Mouse (Mus musculus) neural tube, embryonic 15.5 days (tissue): ENCODE measurements around the gene Cyp26b1. TPM values are rescaled to one million over a fixed set of nuclear protein-coding genes. Genes with fewer than 3 reads are reported as not detected.
A peak's percentile ranks its signal among the peaks of the same experiment; 100 is the strongest.

Experiments used
- ATAC-seq: fragments of 200-750 bp; cut with Nextera tagmentation; 2 replicates; pipeline ENCODE4 v1.8.0; 2017; ENCODE audit warnings: mild to moderate bottlenecking, moderate TSS enrichment, moderate library complexity; ENCODE audit not compliant: low FRiP score
- H3K27ac ChIP-seq: fragments of 300-500 bp; sonication (generic); replicated peaks from 2 replicates; pipeline ENCODE4 v1.5.1; 2015; ENCODE audit warnings: mild to moderate bottlenecking, inconsistent platforms
- H3K27me3 ChIP-seq: fragments of 300-500 bp; sonication (generic); replicated peaks from 2 replicates; pipeline ENCODE4 v1.6.1; 2015; ENCODE audit warnings: inconsistent platforms
- H3K36me3 ChIP-seq: fragments of 300-500 bp; sonication (generic); 2 replicates; pipeline ENCODE4 v1.6.1; 2015; ENCODE audit warnings: inconsistent platforms
- H3K4me1 ChIP-seq: fragments of 300-500 bp; sonication (generic); 2 replicates; pipeline ENCODE4 v1.6.1; 2015; ENCODE audit warnings: inconsistent platforms
- H3K4me2 ChIP-seq: fragments of 300-500 bp; sonication (generic); 2 replicates; pipeline ENCODE4 v1.6.1; 2015; ENCODE audit warnings: inconsistent platforms, mild to moderate bottlenecking, moderate library complexity
- H3K4me3 ChIP-seq: fragments of 300-500 bp; sonication (generic); replicated peaks from 2 replicates; pipeline ENCODE4 v1.5.1; 2015; ENCODE audit warnings: mild to moderate bottlenecking, inconsistent platforms
- H3K9ac ChIP-seq: fragments of 300-500 bp; sonication (generic); replicated peaks from 2 replicates; pipeline ENCODE4 v1.6.1; 2015; ENCODE audit warnings: mild to moderate bottlenecking, inconsistent platforms
- H3K9me3 ChIP-seq: fragments of 300-500 bp; sonication (generic); replicated peaks from 2 replicates; pipeline ENCODE4 v1.6.1; 2016; ENCODE audit warnings: inconsistent platforms
- WGBS: fragments of 180-500 bp; shearing (Covaris S2); methylation state at CpG from one replicate; pipeline ENCODE4 v1.1.7; 2015; ENCODE audit warnings: mixed read lengths; 5-methylcytosine and 5-hydroxymethylcytosine counted together
- polyA plus RNA-seq: library from polyadenylated mRNA; unstranded; fragments of >200 nt; fragmentation: Nextera tagmentation; extraction: Ambion mirVana; gene quantifications from 2 replicates; pipeline ENCODE4 v1.2.1, GENCODE M21; 2015

Gene Cyp26b1
- polyA plus RNA-seq, 1 experiment from 2014 or later: 11.6 TPM

DNA sequence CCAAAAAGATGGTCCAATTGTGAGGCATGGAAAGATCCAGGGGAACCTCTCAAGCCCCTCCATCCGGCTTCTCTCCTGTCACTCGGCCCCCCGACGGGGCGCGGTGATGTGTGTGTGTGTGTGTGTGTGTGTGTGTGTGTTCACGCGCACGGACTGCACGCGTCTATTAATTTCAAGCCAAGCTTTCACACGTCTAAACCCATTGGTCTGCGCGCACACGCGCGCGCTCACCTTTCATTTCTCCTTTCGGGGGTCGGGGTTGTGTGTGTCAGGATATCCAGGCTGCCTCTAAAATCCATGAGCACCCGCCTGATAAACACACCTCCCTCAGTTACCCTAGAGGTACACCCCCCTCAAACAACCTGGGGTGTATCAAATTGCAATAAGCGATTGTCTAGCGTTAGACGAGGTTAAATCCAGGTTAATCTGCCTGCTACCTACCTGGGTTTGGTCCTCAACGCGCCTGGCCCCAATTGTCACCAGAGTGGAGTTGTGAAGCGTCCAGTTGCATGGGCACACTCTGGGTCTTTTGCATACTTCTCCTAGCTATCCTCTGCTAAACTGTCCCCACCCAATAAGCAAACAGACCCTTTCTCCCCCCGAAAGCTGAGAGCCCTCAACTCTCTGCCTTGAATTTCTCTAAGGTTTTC is 7.0 kb downstream of the Cyp26b1 start:
- no peak overlapping the region for H3K27ac ChIP-seq
- no peak overlapping the region for H3K9ac ChIP-seq
- no peaks in the 10 kb centered on the region for H3K36me3 ChIP-seq
- H3K4me1 ChIP-seq: peaks cover 74% of the 10 kb centered on the region
- peak overlapping the region; percentile 49 for H3K4me3 ChIP-seq
- ATAC-seq: no peak
- H3K27me3 ChIP-seq: peaks cover 93% of the 10 kb centered on the region
- peak overlapping the region; percentile 94 for H3K4me2 ChIP-seq
- under 1% methylated on average over 28 of the region's 28 CpGs for WGBS
- no peaks in the 10 kb centered on the region for H3K9me3 ChIP-seq

DNA sequence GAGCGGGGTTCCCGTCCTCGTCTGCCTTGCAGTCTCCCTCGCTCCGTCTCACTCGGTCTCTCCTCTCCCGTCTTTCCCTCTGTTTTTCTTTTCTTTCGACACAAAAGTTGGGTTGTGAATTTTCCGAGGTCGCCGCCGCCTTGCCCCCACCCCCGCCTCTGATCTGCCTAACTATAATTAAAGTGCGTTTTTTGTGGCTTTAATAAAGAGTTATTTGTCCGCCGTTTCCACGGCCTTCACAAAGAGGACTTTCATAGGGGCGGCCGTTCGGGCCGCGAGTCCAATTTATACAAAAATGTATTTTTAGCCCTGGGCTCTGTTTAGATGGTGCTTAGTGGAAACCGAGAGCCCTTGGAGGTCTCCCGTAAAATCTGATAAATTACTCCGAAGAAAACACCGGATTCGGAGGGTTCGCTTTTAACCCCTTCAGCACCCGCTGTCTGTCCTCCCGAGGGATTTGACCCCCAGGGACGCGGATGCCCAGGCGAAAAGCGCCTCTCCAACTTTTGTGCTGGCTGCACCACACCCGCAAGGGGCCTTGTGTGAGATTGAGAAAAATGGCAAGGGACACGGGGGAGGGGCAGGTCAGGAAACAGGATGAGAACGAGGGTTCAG is 7.9 kb downstream of the Cyp26b1 start:
- Histone ChIP-seq H3K9me3 (no peaks in the 10 kb centered on the region), H3K36me3 (no peaks in the 10 kb centered on the region), H3K27ac (no peak overlapping the region), H3K4me1 (peaks cover 74% of the 10 kb centered on the region), H3K27me3 (peaks cover 93% of the 10 kb centered on the region), H3K4me3 (peak overlapping the region; percentile 33), H3K4me2 (peak overlapping the region; percentile 94), H3K9ac (0 out of 2 replicates have a peak overlapping the region, but pooled peaks have one; percentile 2)
- under 1% methylated on average over 37 of the region's 37 CpGs for WGBS
- ATAC-seq: no peak

GRCm38 (mm10) chr6:84584783-84585685 is 8.7 kb downstream of the Cyp26b1 start:
- peak overlapping the region; percentile 94 for H3K4me2 ChIP-seq
- H3K27ac ChIP-seq: no peak overlapping the region
- no peaks in the 10 kb centered on the region for H3K36me3 ChIP-seq
- peak overlapping the region; percentile 33 for H3K4me3 ChIP-seq
- WGBS: under 1% methylated on average over 66 of the region's 66 CpGs
- H3K9me3 ChIP-seq: no peaks in the 10 kb centered on the region
- no peak for ATAC-seq
- 0 out of 2 replicates have a peak overlapping the region, but pooled peaks have one; percentile 6 for H3K9ac ChIP-seq
- H3K4me1 ChIP-seq: peaks cover 72% of the 10 kb centered on the region
- H3K27me3 ChIP-seq: peaks cover 95% of the 10 kb centered on the region

DNA sequence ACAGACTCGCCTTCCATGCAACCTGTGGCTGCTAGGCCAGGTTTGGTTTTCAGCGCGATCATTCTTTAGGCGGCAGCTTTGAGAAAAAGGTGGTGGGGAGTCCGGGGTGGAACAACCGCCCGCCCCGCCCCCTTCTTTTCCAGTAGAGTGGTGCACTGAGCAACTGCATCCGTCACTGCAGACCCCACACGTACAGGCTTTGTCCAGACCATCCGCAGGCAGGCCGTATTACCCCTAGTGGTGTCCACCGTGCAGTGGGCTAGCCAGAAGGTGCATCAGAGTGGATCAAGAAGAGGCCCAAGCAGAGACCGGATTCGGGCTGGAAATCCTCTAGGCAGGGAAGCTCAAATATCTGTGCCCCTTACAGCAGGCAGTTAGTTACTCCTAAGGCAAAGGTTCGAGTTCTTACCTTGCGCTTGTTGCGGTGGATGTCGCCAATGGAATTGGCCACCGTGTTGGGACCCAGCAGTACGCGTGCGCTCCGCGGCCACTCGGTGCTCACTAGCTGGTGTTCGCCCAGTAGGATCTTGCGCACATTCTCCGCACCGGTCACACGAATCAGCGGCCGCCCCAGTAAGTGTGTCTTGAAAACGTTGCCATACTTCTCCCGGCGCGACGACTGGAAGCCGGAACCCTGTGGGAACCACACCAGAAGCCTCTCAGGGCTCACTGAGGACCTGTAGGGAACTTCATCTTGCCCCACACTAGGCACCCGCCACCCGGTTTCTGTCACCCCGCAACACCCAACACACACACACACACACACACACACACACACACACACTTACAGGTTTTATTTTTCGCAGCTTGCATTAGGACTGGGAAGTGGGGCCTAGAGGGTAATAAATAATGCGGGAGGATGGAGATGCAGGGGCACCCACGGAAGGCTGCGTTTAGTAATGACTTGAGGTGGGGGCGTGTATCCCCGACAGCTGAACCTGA is 9.6 kb downstream of the Cyp26b1 start:
- WGBS: under 1% methylated on average over 48 of the region's 48 CpGs
- Histone ChIP-seq H3K9ac (0 out of 2 replicates have a peak overlapping the region, but pooled peaks have one; percentile 6), H3K36me3 (no peaks in the 10 kb centered on the region), H3K4me2 (peak overlapping the region; percentile 94), H3K4me1 (peaks cover 63% of the 10 kb centered on the region), H3K27ac (no peak overlapping the region), H3K4me3 (peak overlapping the region; percentile 33), H3K27me3 (peaks cover 95% of the 10 kb centered on the region), H3K9me3 (no peaks in the 10 kb centered on the region)
- ATAC-seq: peak; percentile 26; the same call in 1 of the 2 replicates

DNA sequence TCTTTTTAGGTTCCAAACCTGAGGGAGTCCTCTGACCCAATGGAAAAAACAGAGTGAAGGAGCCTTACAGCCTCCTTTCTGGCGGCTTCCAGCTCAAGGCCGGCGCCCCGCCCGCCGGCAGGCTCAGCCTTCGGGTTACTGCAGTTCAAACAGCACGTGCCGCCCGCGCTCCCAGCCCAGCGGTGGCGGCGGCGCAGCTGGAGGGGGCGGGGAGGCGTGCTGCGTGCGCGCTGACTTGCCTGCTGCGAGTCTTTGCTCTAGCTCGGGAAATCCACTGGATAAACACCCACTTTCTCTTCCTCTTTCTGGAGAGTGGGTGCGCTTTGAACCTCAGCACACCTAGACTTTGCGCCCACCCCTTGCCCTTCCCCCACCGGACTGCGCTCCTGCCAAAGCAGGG is 10.3 kb downstream of the Cyp26b1 start:
- Histone ChIP-seq H3K4me2 (peak overlapping the region; percentile 94), H3K36me3 (no peaks in the 10 kb centered on the region), H3K27me3 (peaks cover 94% of the 10 kb centered on the region), H3K4me3 (peak overlapping the region; percentile 33), H3K9me3 (no peaks in the 10 kb centered on the region), H3K4me1 (peaks cover 55% of the 10 kb centered on the region), H3K9ac (no peak overlapping the region), H3K27ac (no peak overlapping the region)
- peak; percentile 31; the same call in 1 of the 2 replicates for ATAC-seq
- under 1% methylated on average over 26 of the region's 26 CpGs for WGBS

- H3K27me3 ChIP-seq: peaks cover 93% of the 10 kb centered on the region
- no peak overlapping the region for H3K4me3 ChIP-seq
These were observed 10.9 kb downstream of the Cyp26b1 start for GRCm38 (mm10) chr6:84582826-84583225.

DNA sequence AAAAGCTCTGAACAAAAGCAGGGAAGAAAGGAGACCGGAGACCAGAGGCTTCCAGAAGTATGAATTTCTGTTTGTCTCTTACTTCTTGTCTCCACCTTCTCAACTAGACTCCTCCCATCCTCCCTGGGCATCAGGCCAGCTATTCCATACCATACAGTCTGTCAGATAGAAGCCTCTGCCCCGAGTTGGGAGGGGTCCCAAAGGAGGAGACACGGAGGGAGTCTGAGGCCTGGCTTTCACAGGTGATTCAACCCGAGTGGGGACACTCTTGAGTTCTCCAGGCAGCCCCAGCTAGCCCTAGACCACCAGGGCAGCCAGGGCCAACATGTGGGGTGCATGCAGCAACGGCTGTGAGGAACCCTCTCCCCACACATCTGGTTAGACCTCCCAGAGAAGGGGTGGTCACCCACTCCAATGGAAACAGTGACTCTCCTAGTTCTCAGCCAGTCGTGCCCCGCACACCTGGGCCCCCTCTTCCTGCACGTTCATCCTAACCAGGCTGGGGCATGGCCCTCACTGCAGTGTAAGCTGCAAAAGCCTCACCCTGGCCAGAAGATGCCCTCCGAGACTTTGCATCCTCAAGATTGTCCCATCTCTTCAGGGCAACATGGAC is 11.8 kb downstream of the Cyp26b1 start:
- 56% methylated on average over 9 of the region's 9 CpGs for WGBS
- no peak for ATAC-seq
- Histone ChIP-seq H3K27ac (no peak overlapping the region), H3K4me1 (peaks cover 41% of the 10 kb centered on the region), H3K27me3 (peaks cover 84% of the 10 kb centered on the region), H3K4me2 (no peak overlapping the region), H3K36me3 (no peaks in the 10 kb centered on the region), H3K4me3 (no peak overlapping the region), H3K9me3 (no peaks in the 10 kb centered on the region), H3K9ac (no peak overlapping the region)

More at GRCm38 (mm10) chr6:84582826-84583225, 10.9 kb downstream of the Cyp26b1 start:
- Histone ChIP-seq H3K9ac (no peak overlapping the region), H3K27ac (no peak overlapping the region), H3K4me1 (peaks cover 50% of the 10 kb centered on the region), H3K36me3 (no peaks in the 10 kb centered on the region), H3K9me3 (no peaks in the 10 kb centered on the region), H3K4me2 (peak overlapping the region; percentile 94)
- WGBS: 23% methylated on average over 5 of the region's 5 CpGs
- no peak for ATAC-seq

DNA sequence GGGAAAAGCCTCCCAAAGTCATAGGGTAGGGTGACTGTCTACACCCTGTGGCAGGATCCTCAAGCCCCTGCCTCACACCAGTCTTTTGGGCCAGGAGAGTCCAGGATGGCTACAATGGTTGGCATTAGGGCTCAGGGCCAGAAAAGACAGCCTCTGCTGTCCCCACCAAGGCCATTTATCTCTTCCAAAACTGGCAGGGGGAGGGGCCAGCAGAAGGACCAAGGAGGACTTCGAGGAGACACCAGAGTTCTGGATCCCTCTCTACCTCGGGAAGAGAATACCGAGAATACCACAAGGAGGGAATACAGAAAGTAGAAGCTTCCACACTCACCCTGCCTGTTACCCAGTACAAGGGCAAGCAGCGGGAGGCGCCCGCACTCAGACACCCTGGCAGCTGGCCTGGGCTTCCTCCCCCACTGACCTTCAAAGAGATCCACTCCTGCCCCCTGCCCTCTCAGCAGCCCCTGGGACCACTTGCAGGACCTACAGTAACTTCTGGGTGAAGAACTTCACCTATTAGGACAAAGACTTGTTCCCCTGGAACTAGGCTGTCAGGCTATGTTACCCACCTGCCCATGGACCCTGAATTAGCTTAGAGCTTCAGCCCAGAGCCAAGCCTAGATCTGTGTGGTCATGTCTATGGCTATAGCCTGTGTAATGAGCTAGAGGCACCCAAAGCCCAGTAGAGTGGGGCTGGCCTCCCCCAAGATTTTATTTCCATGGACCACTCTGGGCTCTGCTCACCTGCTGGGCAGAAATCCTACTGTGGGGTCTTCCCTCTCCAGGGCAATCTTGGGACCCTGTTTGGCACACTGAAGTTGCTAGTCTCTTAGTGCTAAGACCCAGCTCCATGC is 12.5 kb downstream of the Cyp26b1 start:
- no peak for ATAC-seq
- H3K36me3 ChIP-seq: no peaks in the 10 kb centered on the region
- no peak overlapping the region for H3K4me2 ChIP-seq
- no peak overlapping the region for H3K9ac ChIP-seq
- H3K4me1 ChIP-seq: peaks cover 35% of the 10 kb centered on the region
- no peaks in the 10 kb centered on the region for H3K9me3 ChIP-seq
- WGBS: 58% methylated on average over 6 of the region's 6 CpGs
- peaks cover 85% of the 10 kb centered on the region for H3K27me3 ChIP-seq
- H3K4me3 ChIP-seq: no peak overlapping the region
- H3K27ac ChIP-seq: no peak overlapping the region

GRCm38 (mm10) chr6:84579508-84579907 is 14.2 kb downstream of the Cyp26b1 start:
- Histone ChIP-seq H3K4me1 (peaks cover 19% of the 10 kb centered on the region), H3K4me2 (no peak overlapping the region), H3K9ac (no peak overlapping the region), H3K4me3 (no peak overlapping the region), H3K27ac (no peak overlapping the region), H3K27me3 (peaks cover 79% of the 10 kb centered on the region), H3K36me3 (no peaks in the 10 kb centered on the region), H3K9me3 (no peaks in the 10 kb centered on the region)
- ATAC-seq: no peak
- WGBS: 65% methylated on average over 8 of the region's 8 CpGs

DNA sequence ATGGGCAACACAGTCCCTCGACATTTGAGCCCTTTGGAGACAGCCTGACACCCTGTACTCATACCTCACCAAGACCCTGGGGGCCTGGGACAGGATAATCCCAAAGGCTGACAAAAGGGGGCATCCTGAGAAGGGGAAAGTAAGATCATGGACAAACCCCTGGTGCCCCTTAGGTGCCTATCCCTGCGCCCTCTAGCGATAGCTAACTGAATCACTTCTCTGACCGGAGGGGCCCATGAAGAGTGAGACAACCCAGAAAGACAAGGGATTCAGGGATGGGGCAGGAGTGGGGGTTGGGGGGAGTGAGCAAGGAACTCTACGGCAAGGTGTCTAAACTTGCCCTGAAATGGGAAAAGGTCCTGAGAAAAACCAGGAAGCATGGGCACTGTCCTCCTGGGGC is 14.8 kb downstream of the Cyp26b1 start:
- peaks cover 19% of the 10 kb centered on the region for H3K4me1 ChIP-seq
- no peak overlapping the region for H3K27ac ChIP-seq
- H3K4me3 ChIP-seq: no peak overlapping the region
- H3K36me3 ChIP-seq: no peaks in the 10 kb centered on the region
- no peaks in the 10 kb centered on the region for H3K9me3 ChIP-seq
- no peak overlapping the region for H3K9ac ChIP-seq
- ATAC-seq: no peak
- no peak overlapping the region for H3K4me2 ChIP-seq
- WGBS: 12% methylated on average over 5 of the region's 5 CpGs
- peaks cover 75% of the 10 kb centered on the region for H3K27me3 ChIP-seq
